Mouse (Mus musculus): ENCODE results near the gene Lamc3. TPM values are rescaled to one million over a fixed set of nuclear protein-coding genes. Genes with fewer than 3 reads are reported as not detected.
"Not testable (repeated sequence)": the region's sequence is repeated elsewhere in the genome, so short reads cannot be mapped to it uniquely, and the experiment has no call there.

Lamc3 gene
- polyA plus RNA-seq, 1 experiment from 2014 or later, result 0.35 TPM

DNA sequence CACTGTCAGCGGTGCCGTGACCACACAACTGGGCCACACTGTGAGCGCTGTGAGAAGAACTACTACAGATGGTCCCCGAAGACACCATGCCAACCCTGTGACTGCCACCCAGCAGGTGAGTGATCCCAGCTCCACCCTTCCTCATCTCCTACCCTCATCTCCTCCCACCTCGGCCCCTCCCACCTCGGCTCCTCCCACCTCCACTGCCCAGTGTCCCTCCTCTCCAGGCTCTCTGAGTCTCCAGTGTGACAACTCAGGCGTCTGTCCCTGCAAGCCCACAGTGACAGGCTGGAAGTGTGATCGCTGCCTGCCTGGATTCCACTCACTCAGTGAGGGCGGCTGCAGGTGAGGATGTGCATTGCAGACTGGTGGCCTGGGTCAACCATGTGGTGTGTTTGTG lies 18.6 kb downstream of the Lamc3 start:
- H3K4me3 ChIP-seq (ENCODE audit: low read depth, low read length), result no peak overlapping the region
- 36% methylated on average over 9 of the region's 9 CpGs for WGBS
- no peak overlapping the region for H3K4me2 ChIP-seq (ENCODE audit: low read length)
- H3K9me3 ChIP-seq (ENCODE audit: control insufficient read depth, low read length), result no peaks in the 10 kb centered on the region
- H3K36me3 ChIP-seq (ENCODE audit: control insufficient read depth, insufficient read depth, low read length), result no peaks in the 10 kb centered on the region
- ATAC-seq (replicated peaks; ENCODE audit: low FRiP score, low TSS enrichment, low read depth), result no peak
- H3K27ac ChIP-seq (ENCODE audit: low read depth), result no peak overlapping the region
- H3K9ac ChIP-seq (ENCODE audit: low read length), result no peak overlapping the region
- H3K27me3 ChIP-seq (replicated peaks; ENCODE audit: control insufficient read depth, insufficient read depth, low read length), result no peaks in the 10 kb centered on the region
- no peak for DNase-seq (ENCODE audit: low spot score)
- H3K4me1 ChIP-seq (replicated peaks; ENCODE audit: control insufficient read depth, insufficient read depth, low read length), result peaks cover 8% of the 10 kb centered on the region; the same call in 1 of the 2 replicates

DNA sequence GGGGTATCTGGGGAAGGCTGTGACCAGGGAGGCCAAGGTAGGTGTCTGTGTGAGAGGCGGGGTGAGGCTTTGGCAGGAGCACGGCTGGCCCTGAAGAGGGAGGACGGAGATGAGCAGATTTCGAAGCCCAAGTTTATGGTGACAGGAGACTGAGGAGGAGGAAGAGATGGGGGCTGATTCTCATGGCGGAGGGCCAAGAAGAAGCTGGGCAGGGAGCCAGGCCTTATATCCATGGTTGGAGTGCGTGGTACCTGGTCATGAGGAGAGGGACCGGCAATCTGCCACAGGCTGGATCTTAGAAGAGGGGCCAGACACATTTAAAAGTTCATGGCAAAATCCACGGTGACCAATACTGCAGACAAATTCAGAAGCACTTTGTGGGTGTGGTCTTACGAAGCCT lies 19.3 kb downstream of the Lamc3 start:
- Histone ChIP-seq H3K4me3 (ENCODE audit: low read depth, low read length) (no peak overlapping the region), H3K9ac (ENCODE audit: low read length) (no peak overlapping the region), H3K9me3 (ENCODE audit: control insufficient read depth, low read length) (no peaks in the 10 kb centered on the region), H3K4me1 (replicated peaks; ENCODE audit: control insufficient read depth, insufficient read depth, low read length) (peaks cover 8% of the 10 kb centered on the region; the same call in 1 of the 2 replicates), H3K36me3 (ENCODE audit: control insufficient read depth, insufficient read depth, low read length) (no peaks in the 10 kb centered on the region), H3K4me2 (ENCODE audit: low read length) (no peak overlapping the region), H3K27ac (ENCODE audit: low read depth) (no peak overlapping the region), H3K27me3 (replicated peaks; ENCODE audit: control insufficient read depth, insufficient read depth, low read length) (no peaks in the 10 kb centered on the region)
- no peak for ATAC-seq (replicated peaks; ENCODE audit: low FRiP score, low TSS enrichment, low read depth)
- 58% methylated on average over 9 of the region's 9 CpGs for WGBS
- no peak for DNase-seq (ENCODE audit: low spot score)

DNA sequence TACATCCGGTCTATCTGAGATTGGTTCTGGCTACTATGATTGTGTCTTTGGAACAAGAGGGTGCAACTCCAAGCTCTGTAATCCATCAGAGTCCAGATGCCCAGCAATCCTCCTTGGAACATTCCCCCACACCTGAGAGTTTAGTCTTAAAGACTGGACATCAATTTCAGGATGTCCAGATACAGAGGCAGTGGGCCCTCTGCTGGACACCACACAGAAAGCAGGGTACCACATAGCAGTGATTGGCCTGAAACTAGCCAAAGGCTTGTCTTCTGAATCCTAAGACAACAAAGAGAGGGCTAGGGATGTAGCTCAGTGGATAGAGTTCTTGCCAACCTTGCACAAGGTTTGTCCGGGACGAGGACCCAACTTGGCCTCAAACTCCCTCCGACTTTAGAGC lies 25.5 kb downstream of the Lamc3 start:
- H3K4me3 ChIP-seq (ENCODE audit: low read depth, low read length), result no peak overlapping the region
- no peak overlapping the region for H3K27ac ChIP-seq (ENCODE audit: low read depth)
- no peak overlapping the region for H3K4me2 ChIP-seq (ENCODE audit: low read length)
- no peaks in the 10 kb centered on the region for H3K9me3 ChIP-seq (ENCODE audit: control insufficient read depth, low read length)
- no peak overlapping the region for H3K9ac ChIP-seq (ENCODE audit: low read length)
- H3K4me1 ChIP-seq (replicated peaks; ENCODE audit: control insufficient read depth, insufficient read depth, low read length), result no peaks in the 10 kb centered on the region
- H3K27me3 ChIP-seq (replicated peaks; ENCODE audit: control insufficient read depth, insufficient read depth, low read length), result no peaks in the 10 kb centered on the region
- ATAC-seq (replicated peaks; ENCODE audit: low FRiP score, low TSS enrichment, low read depth) (no peak), DNase-seq (ENCODE audit: low spot score) (no peak)
- WGBS, result 62% methylated on average over 4 of the region's 4 CpGs
- no peaks in the 10 kb centered on the region for H3K36me3 ChIP-seq (ENCODE audit: control insufficient read depth, insufficient read depth, low read length)

DNA sequence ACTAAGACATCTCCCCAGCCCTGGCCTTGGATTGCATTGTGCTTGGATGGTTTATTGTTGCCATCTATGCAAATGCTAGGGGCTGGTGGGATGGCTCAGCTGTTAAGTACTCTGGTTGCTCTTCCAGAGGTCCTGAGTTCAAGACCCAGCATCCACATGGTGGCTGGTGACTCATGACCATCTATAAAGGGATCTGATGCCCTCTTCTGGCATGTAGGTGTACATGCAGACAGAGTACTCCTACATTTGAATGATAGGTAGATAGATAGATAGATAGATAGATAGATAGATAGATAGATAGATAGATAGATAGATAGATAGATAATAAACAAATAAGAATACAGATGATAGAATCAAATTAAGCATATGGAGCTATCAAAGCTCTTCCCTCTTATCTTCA lies 27.1 kb downstream of the Lamc3 start:
- H3K27ac ChIP-seq (ENCODE audit: low read depth); H3K36me3 ChIP-seq (ENCODE audit: control insufficient read depth, insufficient read depth, low read length); H3K9me3 ChIP-seq (ENCODE audit: control insufficient read depth, low read length); DNase-seq (ENCODE audit: low spot score); H3K4me2 ChIP-seq (ENCODE audit: low read length); H3K4me3 ChIP-seq (ENCODE audit: low read depth, low read length); H3K9ac ChIP-seq (ENCODE audit: low read length); H3K27me3 ChIP-seq (replicated peaks; ENCODE audit: control insufficient read depth, insufficient read depth, low read length); ATAC-seq (replicated peaks; ENCODE audit: low FRiP score, low TSS enrichment, low read depth); H3K4me1 ChIP-seq (replicated peaks; ENCODE audit: control insufficient read depth, insufficient read depth, low read length): not testable (repeated sequence)

DNA sequence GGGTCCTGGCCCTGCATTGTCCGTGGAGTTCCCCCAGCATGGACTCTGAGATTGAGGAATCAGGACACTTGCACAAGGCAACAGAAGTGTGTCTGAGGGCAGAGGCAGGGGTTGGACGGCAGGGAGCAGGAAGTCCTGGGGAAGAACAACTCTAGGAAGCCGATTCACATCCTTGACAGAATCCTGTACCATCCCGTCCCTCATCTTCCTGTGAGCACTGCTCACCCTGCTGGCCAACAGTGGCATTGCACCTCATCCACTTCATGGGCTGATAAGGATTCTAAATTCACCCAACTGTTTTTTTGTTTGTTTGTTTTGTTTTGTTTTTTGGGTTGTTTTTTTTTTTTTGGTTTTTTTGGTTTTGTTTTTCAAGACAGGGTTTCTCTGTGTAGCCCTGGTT lies 28.0 kb downstream of the Lamc3 start:
- Histone ChIP-seq H3K4me1 (replicated peaks; ENCODE audit: control insufficient read depth, insufficient read depth, low read length) (no peaks in the 10 kb centered on the region), H3K27ac (ENCODE audit: low read depth) (no peak overlapping the region), H3K4me2 (ENCODE audit: low read length) (no peak overlapping the region), H3K4me3 (ENCODE audit: low read depth, low read length) (no peak overlapping the region), H3K9ac (ENCODE audit: low read length) (no peak overlapping the region), H3K36me3 (ENCODE audit: control insufficient read depth, insufficient read depth, low read length) (no peaks in the 10 kb centered on the region), H3K27me3 (replicated peaks; ENCODE audit: control insufficient read depth, insufficient read depth, low read length) (no peaks in the 10 kb centered on the region), H3K9me3 (ENCODE audit: control insufficient read depth, low read length) (no peaks in the 10 kb centered on the region)
- DNase-seq (ENCODE audit: low spot score), result peak; percentile 92
- ATAC-seq (replicated peaks; ENCODE audit: low FRiP score, low TSS enrichment, low read depth), result 0 out of 2 replicates have a peak, but pooled peaks have one; percentile 48
- WGBS, result 20% methylated on average over 4 of the region's 4 CpGs

DNA sequence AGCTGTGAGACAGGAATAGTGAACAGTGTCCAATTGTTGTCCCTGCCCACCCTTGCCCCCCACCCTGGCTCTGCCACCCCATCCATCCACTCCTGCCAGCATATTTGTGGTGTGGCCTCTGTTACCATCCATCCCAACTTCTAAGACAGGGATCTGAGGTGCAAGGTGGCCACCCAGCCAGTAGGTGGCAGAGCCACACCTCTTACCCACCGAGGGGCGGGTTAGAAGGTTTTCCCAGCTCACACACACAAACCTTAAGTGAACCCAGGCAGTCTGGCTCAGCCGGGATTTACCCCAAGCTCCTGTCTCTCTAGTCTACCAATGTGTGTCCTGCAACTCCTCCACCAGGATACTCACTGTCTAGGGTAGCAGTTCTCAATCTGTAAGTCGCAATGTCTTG lies 30.5 kb downstream of the Lamc3 start:
- Histone ChIP-seq H3K9ac (ENCODE audit: low read length) (no peak overlapping the region), H3K27me3 (replicated peaks; ENCODE audit: control insufficient read depth, insufficient read depth, low read length) (no peaks in the 10 kb centered on the region), H3K9me3 (ENCODE audit: control insufficient read depth, low read length) (no peaks in the 10 kb centered on the region), H3K4me3 (ENCODE audit: low read depth, low read length) (no peak overlapping the region), H3K27ac (ENCODE audit: low read depth) (no peak overlapping the region), H3K36me3 (ENCODE audit: control insufficient read depth, insufficient read depth, low read length) (no peaks in the 10 kb centered on the region), H3K4me2 (ENCODE audit: low read length) (no peak overlapping the region), H3K4me1 (replicated peaks; ENCODE audit: control insufficient read depth, insufficient read depth, low read length) (no peaks in the 10 kb centered on the region)
- WGBS, result 26% methylated on average over 4 of the region's 4 CpGs
- DNase-seq (ENCODE audit: low spot score), result no peak
- ATAC-seq (replicated peaks; ENCODE audit: low FRiP score, low TSS enrichment, low read depth), result no peak

DNA sequence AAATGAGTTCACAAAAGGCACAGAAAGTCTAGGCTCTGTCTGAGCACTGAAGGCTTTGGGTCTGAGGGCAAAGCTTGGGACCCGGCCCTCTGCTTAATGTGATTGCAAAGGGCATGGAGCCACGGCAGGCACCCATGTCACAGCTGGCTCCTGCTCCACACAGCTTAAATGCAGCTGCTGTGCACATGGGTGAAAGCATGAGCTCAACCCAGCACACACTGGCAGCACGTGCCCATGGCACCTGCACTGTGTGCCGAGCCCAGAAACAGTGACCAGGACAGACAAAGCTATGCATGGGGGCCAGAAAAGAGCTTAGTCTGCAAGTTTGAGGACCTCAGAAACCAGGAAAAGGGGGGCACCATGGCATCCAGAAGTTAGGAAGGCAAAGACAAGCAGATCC lies 36.6 kb downstream of the Lamc3 start:
- Histone ChIP-seq H3K4me2 (ENCODE audit: low read length) (no peak overlapping the region), H3K27me3 (replicated peaks; ENCODE audit: control insufficient read depth, insufficient read depth, low read length) (no peaks in the 10 kb centered on the region), H3K4me1 (replicated peaks; ENCODE audit: control insufficient read depth, insufficient read depth, low read length) (no peaks in the 10 kb centered on the region), H3K9me3 (ENCODE audit: control insufficient read depth, low read length) (no peaks in the 10 kb centered on the region), H3K36me3 (ENCODE audit: control insufficient read depth, insufficient read depth, low read length) (no peaks in the 10 kb centered on the region), H3K9ac (ENCODE audit: low read length) (no peak overlapping the region), H3K4me3 (ENCODE audit: low read depth, low read length) (no peak overlapping the region), H3K27ac (ENCODE audit: low read depth) (no peak overlapping the region)
- ATAC-seq (replicated peaks; ENCODE audit: low FRiP score, low TSS enrichment, low read depth) (no peak), DNase-seq (ENCODE audit: low spot score) (no peak)
- WGBS, result 76% methylated on average over 4 of the region's 4 CpGs

DNA sequence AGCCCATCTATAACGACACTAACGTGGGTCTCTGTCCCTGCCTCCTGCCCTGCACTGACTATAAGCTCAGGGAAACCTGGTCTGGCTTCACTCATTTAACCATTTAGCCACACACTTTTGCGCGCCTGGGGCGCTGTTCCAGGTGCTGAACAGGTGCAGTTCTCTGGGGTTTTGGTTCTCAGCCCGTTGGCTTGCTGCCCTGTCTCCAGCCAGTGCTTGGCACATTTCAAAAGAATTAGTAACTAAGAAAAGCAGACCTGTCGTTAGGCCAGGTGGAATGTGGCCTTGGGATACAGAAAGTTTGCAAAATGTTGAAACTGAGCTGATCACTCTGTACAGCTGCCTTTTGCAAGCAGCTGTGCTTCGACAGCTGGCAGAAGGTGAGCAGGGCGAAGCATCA lies 37.7 kb downstream of the Lamc3 start:
- Histone ChIP-seq H3K27ac (ENCODE audit: low read depth) (no peak overlapping the region), H3K4me3 (ENCODE audit: low read depth, low read length) (no peak overlapping the region), H3K4me2 (ENCODE audit: low read length) (no peak overlapping the region), H3K9ac (ENCODE audit: low read length) (no peak overlapping the region), H3K36me3 (ENCODE audit: control insufficient read depth, insufficient read depth, low read length) (no peaks in the 10 kb centered on the region), H3K27me3 (replicated peaks; ENCODE audit: control insufficient read depth, insufficient read depth, low read length) (no peaks in the 10 kb centered on the region), H3K9me3 (ENCODE audit: control insufficient read depth, low read length) (no peaks in the 10 kb centered on the region), H3K4me1 (replicated peaks; ENCODE audit: control insufficient read depth, insufficient read depth, low read length) (no peaks in the 10 kb centered on the region)
- ATAC-seq (replicated peaks; ENCODE audit: low FRiP score, low TSS enrichment, low read depth), result no peak
- WGBS, result 24% methylated on average over 9 of the region's 9 CpGs
- DNase-seq (ENCODE audit: low spot score), result peak; percentile 61

DNA sequence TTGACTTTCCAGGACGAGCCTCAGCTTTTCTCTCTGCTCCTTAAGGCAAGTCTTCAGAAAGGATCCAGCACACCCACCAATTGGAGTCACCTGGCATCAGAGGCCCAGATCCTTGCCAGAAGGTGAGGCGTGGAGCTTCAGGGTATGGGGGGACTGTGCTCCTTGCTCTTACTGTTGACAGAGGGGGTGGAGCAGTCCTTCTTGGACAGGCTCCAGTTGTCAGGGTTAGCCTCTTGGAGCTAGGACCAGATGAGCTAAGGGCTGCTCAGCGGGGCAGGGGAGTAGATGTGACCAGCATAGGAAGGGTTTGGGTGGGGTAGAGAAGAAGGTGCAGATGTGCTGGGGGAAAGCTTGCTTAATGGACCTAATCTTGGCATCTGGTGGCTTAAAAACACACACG lies 38.8 kb downstream of the Lamc3 start:
- Histone ChIP-seq H3K4me1 (replicated peaks; ENCODE audit: control insufficient read depth, insufficient read depth, low read length) (no peaks in the 10 kb centered on the region), H3K27ac (ENCODE audit: low read depth) (no peak overlapping the region), H3K4me3 (ENCODE audit: low read depth, low read length) (no peak overlapping the region), H3K27me3 (replicated peaks; ENCODE audit: control insufficient read depth, insufficient read depth, low read length) (no peaks in the 10 kb centered on the region), H3K36me3 (ENCODE audit: control insufficient read depth, insufficient read depth, low read length) (no peaks in the 10 kb centered on the region), H3K9me3 (ENCODE audit: control insufficient read depth, low read length) (no peaks in the 10 kb centered on the region), H3K9ac (ENCODE audit: low read length) (no peak overlapping the region), H3K4me2 (ENCODE audit: low read length) (no peak overlapping the region)
- WGBS, result 59% methylated on average over 4 of the region's 4 CpGs
- no peak for DNase-seq (ENCODE audit: low spot score)
- no peak for ATAC-seq (replicated peaks; ENCODE audit: low FRiP score, low TSS enrichment, low read depth)
